Mouse (Mus musculus) heart, postnatal 0 days (tissue): Measurements from ENCODE around the gene Unc119.

Source experiments
- CTCF ChIP-seq: IDR thresholded peaks from 2 replicates; pipeline ENCODE4 v1.5.1; 2016; ENCODE audit warnings: antibody characterized with exemption, control low read depth, low read depth
- EP300 ChIP-seq: IDR thresholded peaks from 2 replicates; pipeline ENCODE4 v1.6.1; 2016; ENCODE audit warnings: antibody characterized with exemption, low read depth

GRCm38 (mm10) chr11:78385776-78386175 lies 42.5 kb downstream of the Unc119 start:
- TF ChIP-seq EP300 = no peak
- TF ChIP-seq CTCF = no peak
